Mouse (Mus musculus) left cerebral cortex, adult 2 months (tissue): Measurements from ENCODE around the gene Klf1. TPM values are rescaled to one million over a fixed set of nuclear protein-coding genes. Genes with fewer than 3 reads are reported as not detected.
A peak's percentile ranks its signal among the peaks of the same experiment; 100 is the strongest.

Source experiments
- DNase-seq, 2 experiments: peaks; one replicate each; pipeline ENCODE4 v3.0.0; 2021 to 2022; ENCODE audit warnings: low spot score in 2 of 2, mixed read lengths in 1 of 2; ENCODE audit errors: extremely low spot score in 1 of 2
- H3K27ac ChIP-seq: fragments of 200-600 bp; 2 replicates; pipeline ENCODE4 v1.8.1; 2022
- H3K4me3 ChIP-seq: fragments of 200-600 bp; 2 replicates; pipeline ENCODE4 v1.8.1; 2022
- CTCF ChIP-seq: fragments of 200-600 bp; IDR thresholded peaks from 2 replicates; pipeline ENCODE4 v1.8.1; 2022; ENCODE audit warnings: antibody characterized with exemption, mild to moderate bottlenecking, moderate library complexity
- intact Hi-C: fragments of 180-260 bp; cut with DNase I; formaldehyde crosslinking; loops from one replicate; pipeline ENCODE4 v1.15.1; 2025
- long read RNA-seq, 2 experiments: library from polyadenylated mRNA; stranded (forward); transcript quantifications; one replicate each; pipeline ENCODE4 v2.0.0; 2021; ENCODE audit warnings: borderline mapping rate in 2 of 2
- total RNA-seq, 2 experiments: library from RNA; stranded (reverse); gene quantifications; 2 replicates each; pipeline ENCODE4 v1.2.3; 2021

Gene Klf1
- total RNA-seq = under 1 TPM in 1 of 2 experiments, not detected in 1; 0.23 TPM
- long read RNA-seq, experiment 1 = 0 reads
- long read RNA-seq, experiment 2 = 0 reads

- Histone ChIP-seq H3K4me3 (peak within 1 kb of the TSS; percentile 63), H3K27ac (peak within 1 kb of the TSS; percentile 62; the same call in 1 of the 2 replicates)
- intact Hi-C loops = no loop called here
- TF ChIP-seq CTCF = no peak
- no peak for DNase-seq
These were observed at the start of gene Klf1 for GRCm38 (mm10) chr8:84901752-84902151. Gene Klf1 (plus strand): TSS chr8:84901928.

GRCm38 (mm10) chr8:84856434-84856833 is 45.3 kb upstream of the Klf1 start:
- H3K4me3 ChIP-seq = no peak overlapping the region
- 0 out of 2 replicates have a peak overlapping the region, but pooled peaks have one; percentile 92 for H3K27ac ChIP-seq
- TF ChIP-seq CTCF = no peak
- intact Hi-C loops = loop anchor here (5.0 kb wide), 1 partner anchor 36 kb away; the partner anchor contains the start of gene Gcdh
- DNase-seq = no peak

- DNase-seq = peak; percentile 90 to 92
- H3K4me3 ChIP-seq = peak within 1 kb of the TSS; percentile 92
- peak within 1 kb of the TSS; percentile 92 for H3K27ac ChIP-seq
- intact Hi-C loops = loop anchor here (5.0 kb wide), 1 partner anchor 35 kb away; the partner anchor contains the start of gene Gcdh
- TF ChIP-seq CTCF = no peak
These were observed 44.8 kb upstream of the Klf1 start, which contains the start of gene Farsa for GRCm38 (mm10) chr8:84856864-84857441. Gene Farsa (plus strand): TSS chr8:84856989.

- Histone ChIP-seq H3K4me3 (peak within 1 kb of the TSS; percentile 46), H3K27ac (no peak within 1 kb of the TSS)
- TF ChIP-seq CTCF = peak; percentile 31
- peak; percentile 53 to 57 for DNase-seq
- intact Hi-C loops = no loop called here
These were observed 30.1 kb upstream of the Klf1 start, which contains the start of gene Syce2 for GRCm38 (mm10) chr8:84871376-84872308. Gene Syce2 (plus strand): TSS chr8:84872111.

GRCm38 (mm10) chr8:84872309-84872965 is 29.3 kb upstream of the Klf1 start:
- DNase-seq = no peak
- TF ChIP-seq CTCF = no peak
- Histone ChIP-seq H3K27ac (no peak overlapping the region), H3K4me3 (peak overlapping the region; percentile 46)
- intact Hi-C loops = no loop called here

GRCm38 (mm10) chr8:84873016-84873415 is 28.7 kb upstream of the Klf1 start:
- intact Hi-C loops = no loop called here
- Histone ChIP-seq H3K27ac (no peak overlapping the region), H3K4me3 (no peak overlapping the region)
- no peak for DNase-seq
- no peak for TF ChIP-seq CTCF

GRCm38 (mm10) chr8:84874339-84874738 is 27.4 kb upstream of the Klf1 start:
- intact Hi-C loops = no loop called here
- H3K4me3 ChIP-seq = no peak overlapping the region
- no peak overlapping the region for H3K27ac ChIP-seq
- TF ChIP-seq CTCF = no peak
- no peak for DNase-seq

GRCm38 (mm10) chr8:84877297-84878035 is 24.3 kb upstream of the Klf1 start:
- TF ChIP-seq CTCF = no peak
- Histone ChIP-seq H3K27ac (no peak overlapping the region), H3K4me3 (no peak overlapping the region)
- DNase-seq = no peak
- intact Hi-C loops = loop anchor here (2.0 kb wide), 1 partner anchor 15 kb away; the partner anchor contains the start of gene Gcdh

- no peak overlapping the region for H3K27ac ChIP-seq
- intact Hi-C loops = loop anchor here (2.0 kb wide), 1 partner anchor 14 kb away; the partner anchor contains the start of gene Gcdh
- no peak for TF ChIP-seq CTCF
- no peak for DNase-seq
- H3K4me3 ChIP-seq = no peak overlapping the region
These were observed 22.8 kb upstream of the Klf1 start for GRCm38 (mm10) chr8:84878915-84879314.

- no peak overlapping the region for H3K4me3 ChIP-seq
- TF ChIP-seq CTCF = no peak
- no peak for DNase-seq
- intact Hi-C loops = no loop called here
- no peak overlapping the region for H3K27ac ChIP-seq
These were observed 17.0 kb upstream of the Klf1 start for GRCm38 (mm10) chr8:84884728-84885127.

GRCm38 (mm10) chr8:84888280-84888679 is 13.4 kb upstream of the Klf1 start:
- intact Hi-C loops = no loop called here

More at GRCm38 (mm10) chr8:84888280-84888679, 13.4 kb upstream of the Klf1 start:
- DNase-seq = no peak
- Histone ChIP-seq H3K27ac (no peak overlapping the region), H3K4me3 (no peak overlapping the region)
- TF ChIP-seq CTCF = no peak
